Comparison of ENCODE assay signal across 9 mouse cellular contexts in the genomic region with DNA sequence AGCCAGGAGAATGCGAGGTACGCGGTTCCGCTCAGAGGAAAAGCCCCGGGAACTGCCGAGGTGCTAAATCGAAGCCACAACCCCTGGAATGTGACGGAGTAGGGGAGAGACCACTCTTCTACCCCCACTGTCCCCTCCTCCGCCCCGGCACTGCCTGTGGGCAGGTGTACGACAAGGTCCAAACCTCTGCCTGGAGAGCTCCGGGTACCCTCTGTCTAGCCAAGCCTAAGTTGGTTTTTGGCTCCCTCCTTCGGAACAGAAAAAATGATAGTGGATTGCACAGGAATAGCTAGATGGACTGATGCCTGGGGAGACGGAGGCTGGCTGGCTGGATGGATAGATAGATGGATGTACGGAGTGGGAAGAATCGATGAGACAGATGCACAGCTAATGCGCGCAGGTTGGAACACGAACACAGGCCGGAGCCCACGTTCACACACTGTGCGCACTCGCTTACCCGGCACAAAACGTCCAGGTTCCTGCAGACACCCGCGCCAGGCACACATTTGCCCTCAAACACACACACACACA. TPM values are rescaled to one million over a fixed set of nuclear protein-coding genes. Genes with fewer than 3 reads are reported as not detected.
A peak's percentile ranks its signal among the peaks of the same experiment; 100 is the strongest.
DNase-seq lines count a peak whose midpoint lies in the region; ATAC-seq and TF ChIP-seq lines count a peak whose summit lies in the region.
"Had no signal": no experiment of that assay in that cellular context is flagged by ENCODE, and none has a peak within 500 bp of the region (broad histone marks: within the 10 kb centered on the region; RNA-seq: fewer than 3 reads in every experiment).

No protein-coding gene starts in this region.

- no peak overlapping the region; the same call in 1 of the 2 replicates for H3K27ac ChIP-seq in heart, embryonic 13.5 days (replicated peaks)
- peak overlapping the region; percentile 43; the same call in 1 of the 2 replicates for H3K27ac ChIP-seq in kidney, embryonic 16.5 days (ENCODE audit: low read length)
- peak overlapping the region; percentile 87 for H3K27ac ChIP-seq in limb, embryonic 14.5 days (replicated peaks; ENCODE audit: low read depth, low read length)
- H3K27ac ChIP-seq in midbrain, embryonic 16.5 days (ENCODE audit: low read length), result peak overlapping the region; percentile 75

- peaks cover 25% of the 10 kb centered on the region for H3K4me1 ChIP-seq in heart, embryonic 13.5 days
- H3K4me1 ChIP-seq in kidney, embryonic 16.5 days (ENCODE audit: insufficient read depth, low read length), result peaks cover 27% of the 10 kb centered on the region
- peaks cover 24% of the 10 kb centered on the region for H3K4me1 ChIP-seq in limb, embryonic 14.5 days (ENCODE audit: control insufficient read depth, insufficient read depth, low read length)
- H3K4me1 ChIP-seq in midbrain, embryonic 16.5 days (ENCODE audit: control insufficient read depth, insufficient read depth, low read length), result peaks cover 25% of the 10 kb centered on the region

- no peaks in the 10 kb centered on the region for H3K27me3 ChIP-seq in Patski
- peaks cover 18% of the 10 kb centered on the region for H3K27me3 ChIP-seq in heart, embryonic 13.5 days (replicated peaks)
- H3K27me3 ChIP-seq in kidney, embryonic 16.5 days (ENCODE audit: insufficient read depth, low read length), result no peaks in the 10 kb centered on the region
- H3K27me3 ChIP-seq in limb, embryonic 14.5 days (ENCODE audit: control insufficient read depth, insufficient read depth, low read length), result no peaks in the 10 kb centered on the region
- H3K27me3 ChIP-seq in midbrain, embryonic 16.5 days (ENCODE audit: control insufficient read depth, insufficient read depth, low read depth, low read length), result no peaks in the 10 kb centered on the region

- in situ Hi-C loops in Patski (cut with MboI; ENCODE audit: low pct_unique_long_range_greater_than_20kb), result loop anchor here (5.0 to 25.0 kb wide), 7 partner anchors 96 to 1589 kb away; no protein-coding TSS in a partner anchor

- H3K36me3 ChIP-seq in heart, embryonic 13.5 days, result peaks cover 11% of the 10 kb centered on the region
- H3K36me3 ChIP-seq in kidney, embryonic 16.5 days (ENCODE audit: insufficient read depth, low read length), result peaks cover 4% of the 10 kb centered on the region; the same call in 1 of the 2 replicates
- H3K36me3 ChIP-seq in limb, embryonic 14.5 days (ENCODE audit: control insufficient read depth, insufficient read depth, low read length), result peaks cover 22% of the 10 kb centered on the region
- H3K36me3 ChIP-seq in midbrain, embryonic 16.5 days (ENCODE audit: control insufficient read depth, insufficient read depth, low read length), result no peaks in the 10 kb centered on the region

- H3K9ac ChIP-seq in heart, embryonic 13.5 days, result peak overlapping the region; percentile 84
- peak overlapping the region; percentile 66 for H3K9ac ChIP-seq in kidney, embryonic 16.5 days (replicated peaks; ENCODE audit: low read length)
- H3K9ac ChIP-seq in limb, embryonic 14.5 days (ENCODE audit: low read depth, low read length, severe bottlenecking), result peak overlapping the region; percentile 79
- peak overlapping the region; percentile 78 for H3K9ac ChIP-seq in midbrain, embryonic 16.5 days (ENCODE audit: low read depth, low read length)

- CTCF ChIA-PET in Patski (lab: Charles Lee), result interaction anchor here (1.0 to 1.8 kb wide), 5 partner anchors 24 to 676 kb away, joined by 3 to 5 read pairs (median 3); no protein-coding TSS in a partner anchor

- no peak for TF ChIP-seq POLR2A in limb, embryonic 14.5 days (IDR thresholded peaks at IDR 0.05; ENCODE audit: borderline replicate concordance, extremely low read depth, insufficient read depth, insufficient read length)

- POLR2A ChIA-PET in Patski (lab: Charles Lee), result interaction anchor here (0.7 to 1.2 kb wide), 2 partner anchors 47 to 176 kb away, joined by 3 to 4 read pairs; no protein-coding TSS in a partner anchor

- H3K4me2 ChIP-seq in heart, embryonic 13.5 days, result peak overlapping the region; percentile 97
- H3K4me2 ChIP-seq in kidney, embryonic 16.5 days (replicated peaks; ENCODE audit: low read depth, low read length), result peak overlapping the region; percentile 95
- H3K4me2 ChIP-seq in limb, embryonic 14.5 days (replicated peaks; ENCODE audit: low read depth, low read length, severe bottlenecking), result peak overlapping the region; percentile 69
- peak overlapping the region; percentile 82 for H3K4me2 ChIP-seq in midbrain, embryonic 16.5 days (ENCODE audit: low read length)

- under 1% methylated on average over 27 of the region's 27 CpGs for WGBS in heart, embryonic 13.5 days
- 1% methylated on average over 27 of the region's 27 CpGs for WGBS in kidney, embryonic 16.5 days
- under 1% methylated on average over 27 of the region's 27 CpGs for WGBS in limb, embryonic 14.5 days
- 0% methylated on average over 27 of the region's 27 CpGs for WGBS in midbrain, embryonic 16.5 days

- peak; percentile 29 for ATAC-seq in Patski
- ATAC-seq in heart, embryonic 13.5 days (ENCODE audit: extremely low read depth, insufficient number of reproducible peaks, low FRiP score, low TSS enrichment), result no peak
- peak; percentile 30; the same call in 1 of the 2 replicates for ATAC-seq in kidney, embryonic 16.5 days (ENCODE audit: low FRiP score, low TSS enrichment)
- no peak for ATAC-seq in limb, embryonic 14.5 days (ENCODE audit: low FRiP score, low read depth)
- peak; percentile 49 for ATAC-seq in midbrain, embryonic 16.5 days

- H3K9me3 ChIP-seq in heart, embryonic 13.5 days, result no peaks in the 10 kb centered on the region
- no peaks in the 10 kb centered on the region for H3K9me3 ChIP-seq in kidney, embryonic 16.5 days (ENCODE audit: low read length)
- no peaks in the 10 kb centered on the region for H3K9me3 ChIP-seq in limb, embryonic 14.5 days (ENCODE audit: control insufficient read depth, low read length)
- no peaks in the 10 kb centered on the region for H3K9me3 ChIP-seq in midbrain, embryonic 16.5 days (replicated peaks; ENCODE audit: control insufficient read depth, low read length, poor library complexity, severe bottlenecking)

- TF ChIP-seq CTCF in Patski (IDR thresholded peaks at IDR 0.05), result no peak

- peak overlapping the region; percentile 75 for H3K4me3 ChIP-seq in heart, embryonic 13.5 days
- peak overlapping the region; percentile 79 for H3K4me3 ChIP-seq in kidney, embryonic 16.5 days (ENCODE audit: low read length)
- peak overlapping the region; percentile 74 for H3K4me3 ChIP-seq in limb, embryonic 14.5 days (replicated peaks; ENCODE audit: low read length)
- H3K4me3 ChIP-seq in midbrain, embryonic 16.5 days (ENCODE audit: low read depth, low read length), result peak overlapping the region; percentile 57

- no peak for DNase-seq in Patski (ENCODE audit: low read depth, low spot score)
- DNase-seq in embryo, embryonic 9.5 days (ENCODE audit: extremely low spot score), result peak; percentile 78
- DNase-seq in limb, embryonic 14.5 days (ENCODE audit: low spot score), result peak; percentile 62
- peak; percentile 28 for DNase-seq in urinary bladder, postnatal 25 days (ENCODE audit: low spot score)
- no peak for DNase-seq in cerebellum, adult 11 months

RNA-seq across cellular contexts. Expression of gene Epha4, which starts 1.4 kb away (rescaled TPM):
- 25.9 TPM for polyA plus RNA-seq in Patski (2021)
- polyA plus RNA-seq in heart, embryonic 13.5 days (2015; fragmentation: Nextera tagmentation; extraction: Ambion mirVana), result 6.0 and 6.1 TPM in 2 replicates
- polyA plus RNA-seq in kidney, embryonic 16.5 days (2015; fragmentation: Nextera tagmentation; extraction: Ambion mirVana), result 17.0 and 19.6 TPM in 2 replicates
- 34.5 and 45.8 TPM in 2 replicates for polyA plus RNA-seq in limb, embryonic 14.5 days (2012; rRNA removed)
- 53.5 and 63.0 TPM in 2 replicates for polyA plus RNA-seq in limb, embryonic 14.5 days (2014; fragmentation: Nextera tagmentation; extraction: Ambion mirVana)
- 30.4 and 36.8 TPM in 2 replicates for polyA plus RNA-seq in midbrain, embryonic 16.5 days (2015; fragmentation: Nextera tagmentation; extraction: Ambion mirVana)
- polyA plus RNA-seq: erythroblast, embryonic 14.5 days had no signal

Comparison
In these comparisons a context has a peak if more than half of its experiments do, and no peak if none do; other contexts are left out.
1. ATAC-seq: peak in Patski (single experiment), kidney, embryonic 16.5 days (single experiment) and midbrain, embryonic 16.5 days (single experiment); none in heart, embryonic 13.5 days (single experiment) and limb, embryonic 14.5 days (single experiment).
2. DNase-seq: peak in embryo, embryonic 9.5 days (single experiment), limb, embryonic 14.5 days (single experiment) and urinary bladder, postnatal 25 days (single experiment); none in Patski (single experiment) and cerebellum, adult 11 months (single experiment).
3. Peak in every context shown above with its lines, with median percentiles within 50 percentile points of each other: H3K4me2 ChIP-seq, H3K4me3 ChIP-seq and H3K9ac ChIP-seq.